Mouse (Mus musculus) CH12.LX (cell line): ENCODE results near the gene Tex35.

Source experiments
- CHD1 ChIP-seq: IDR thresholded peaks from 2 replicates; pipeline ENCODE4 v1.6.1; 2012; ENCODE audit warnings: low read depth, low read length, improper control_type of control experiment, inconsistent platforms
- CTCF ChIP-seq, 2 experiments: IDR thresholded peaks in 1 of 2; conservative IDR thresholded peaks in 1 of 2; 2 replicates each; pipeline ENCODE4 v1.5.1; 2011 to 2012; ENCODE audit warnings: low read depth in 2 of 2, low read length in 2 of 2, improper control_type of control experiment in 1 of 2, inconsistent platforms in 1 of 2, mild to moderate bottlenecking in 1 of 2, moderate library complexity in 1 of 2
- EP300 ChIP-seq: IDR thresholded peaks from 2 replicates; pipeline ENCODE4 v1.6.1; 2011; ENCODE audit warnings: low read length, improper control_type of control experiment
- MAX ChIP-seq: IDR thresholded peaks from 2 replicates; pipeline ENCODE4 v1.6.1; 2011; ENCODE audit warnings: low read length, improper control_type of control experiment
- POLR2A ChIP-seq: IDR thresholded peaks from 2 replicates; pipeline ENCODE4 v1.6.1; 2011; ENCODE audit warnings: low read depth, mild to moderate bottlenecking, improper control_type of control experiment, low read length
- TBP ChIP-seq: conservative IDR thresholded peaks from 2 replicates; pipeline ENCODE4 v1.6.1; 2011; ENCODE audit warnings: low read depth, low read length, improper control_type of control experiment
- TCF12 ChIP-seq: IDR thresholded peaks from 2 replicates; pipeline ENCODE4 v1.6.1; 2014; ENCODE audit warnings: low read depth, mild to moderate bottlenecking, inconsistent platforms, low read length, improper control_type of control experiment
- ZMIZ1 ChIP-seq: IDR thresholded peaks from 2 replicates; pipeline ENCODE4 v1.6.1; 2012; ENCODE audit warnings: low read depth, mild to moderate bottlenecking, inconsistent platforms, low read length, improper control_type of control experiment
- ZNF384 ChIP-seq: IDR thresholded peaks from 2 replicates; pipeline ENCODE4 v1.6.1; 2012; ENCODE audit warnings: low read depth, low read length, improper control_type of control experiment, inconsistent platforms

DNA sequence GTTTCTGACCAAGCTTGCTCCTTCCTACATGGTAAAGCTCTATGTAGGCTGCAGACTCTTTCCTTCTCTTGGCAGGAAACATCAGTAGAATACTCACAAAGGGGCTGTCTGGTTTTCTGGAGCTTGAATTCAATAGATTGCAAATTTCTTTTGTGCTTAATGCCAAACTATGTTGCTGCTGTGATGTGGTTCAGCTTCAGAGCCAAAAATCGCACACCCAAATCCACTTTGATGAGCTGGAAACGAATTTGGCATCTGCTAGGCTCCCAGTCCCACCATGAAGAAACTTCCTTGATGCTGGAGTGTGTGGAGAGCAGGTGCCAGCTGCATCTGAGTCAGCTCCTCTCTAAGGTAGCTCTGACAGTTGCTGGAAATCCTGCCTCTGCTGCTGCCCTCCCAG, 6.0 kb upstream of the Tex35 start:
- TF ChIP-seq POLR2A (no peak), TBP (no peak), ZMIZ1 (no peak), EP300 (no peak), CHD1 (no peak), ZNF384 (no peak), MAX (no peak), CTCF (conservative IDR thresholded peaks at IDR 0.05 in 1 of 2, IDR thresholded peaks at IDR 0.05 in 1 of 2; ENCODE audit: low read depth in 2 of 2, low read length in 2 of 2) (no peak), TCF12 (no peak)
